Mouse (Mus musculus): ENCODE measurements at regions not wholly inside any gene's neighbourhood (a gene's known extent, or its start where the extent isn't known, plus 50 kb on each side); places are given as distances from the start of the nearest gene placed in this dataset.

GRCm38 (mm10) chr13:59956441-59956840 lies 133.5 kb upstream of the Tut7 start:
- DNase-seq = no peak

- DNase-seq = no peak
Observed at GRCm38 (mm10) chr13:59952809-59953208, 129.9 kb upstream of the Tut7 start.

DNA sequence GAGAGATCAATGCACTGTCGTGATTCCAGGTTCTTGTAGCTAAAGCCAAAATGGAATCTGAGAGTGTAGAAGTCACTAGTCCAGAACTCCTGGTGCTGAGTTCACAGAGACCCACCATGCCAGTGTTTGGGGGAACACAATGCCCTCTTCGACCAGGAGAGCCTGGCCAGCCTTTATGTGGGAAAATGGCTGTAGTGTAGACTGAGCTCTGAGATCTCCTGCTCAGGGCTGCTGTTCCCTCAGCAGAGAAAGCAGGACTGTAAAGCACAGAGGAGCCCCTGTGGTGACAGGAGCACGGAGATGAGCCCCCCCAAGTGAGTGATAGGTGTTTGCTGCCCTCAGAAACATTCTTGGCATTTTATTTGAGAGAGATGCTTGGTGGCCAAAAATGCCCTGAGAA lies 129.2 kb upstream of the Tut7 start:
- no peak for DNase-seq

GRCm38 (mm10) chr13:59950281-59950680 lies 127.3 kb upstream of the Tut7 start:
- no peak for DNase-seq

- DNase-seq = no peak
Observed at GRCm38 (mm10) chr13:59949471-59949870, 126.5 kb upstream of the Tut7 start.

GRCm38 (mm10) chr13:59948496-59949138 lies 125.7 kb upstream of the Tut7 start:
- DNase-seq = peak in 1 of 2 experiments; percentile 19

DNA sequence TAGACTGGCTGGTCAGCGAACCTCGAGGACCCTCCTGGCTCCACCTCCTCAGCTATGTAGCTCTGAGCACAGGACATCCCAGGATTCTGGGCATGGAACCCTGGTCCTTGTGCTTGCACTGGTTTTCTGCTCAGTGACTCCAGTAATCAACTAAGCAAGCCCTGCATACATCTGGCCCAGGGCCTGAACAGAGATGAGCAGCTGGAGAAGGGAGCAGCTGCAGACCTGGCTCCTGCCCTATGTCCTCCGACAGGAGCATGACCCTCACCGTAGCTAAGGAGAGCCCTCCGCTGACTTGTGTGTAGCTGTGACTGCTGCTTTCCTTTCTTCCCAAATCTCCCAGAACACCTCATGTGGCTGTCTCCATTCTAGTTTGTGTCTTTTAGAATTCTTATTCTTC lies 124.5 kb upstream of the Tut7 start:
- peak in 1 of 2 experiments; percentile 15 for DNase-seq

DNA sequence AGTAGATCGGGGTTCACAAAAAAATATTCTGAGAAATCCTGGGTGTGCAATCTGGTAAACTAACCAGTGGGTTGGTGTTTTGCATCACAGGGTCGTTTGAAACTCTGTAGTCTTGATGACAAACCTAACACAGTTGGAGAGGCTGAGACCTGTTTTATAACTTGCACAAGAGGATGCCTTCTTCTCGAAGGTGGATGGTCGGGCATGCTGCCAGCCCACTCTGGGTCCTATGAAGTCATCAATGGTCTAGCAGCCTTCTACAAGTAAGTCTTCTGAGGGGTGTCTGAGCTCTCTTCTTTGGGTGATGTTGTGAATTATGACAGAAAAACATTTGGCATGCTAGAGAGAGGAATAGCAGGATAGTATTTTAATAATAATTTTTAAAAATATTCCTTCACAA lies 123.6 kb upstream of the Tut7 start:
- DNase-seq = peak; percentile 27 to 30

DNA sequence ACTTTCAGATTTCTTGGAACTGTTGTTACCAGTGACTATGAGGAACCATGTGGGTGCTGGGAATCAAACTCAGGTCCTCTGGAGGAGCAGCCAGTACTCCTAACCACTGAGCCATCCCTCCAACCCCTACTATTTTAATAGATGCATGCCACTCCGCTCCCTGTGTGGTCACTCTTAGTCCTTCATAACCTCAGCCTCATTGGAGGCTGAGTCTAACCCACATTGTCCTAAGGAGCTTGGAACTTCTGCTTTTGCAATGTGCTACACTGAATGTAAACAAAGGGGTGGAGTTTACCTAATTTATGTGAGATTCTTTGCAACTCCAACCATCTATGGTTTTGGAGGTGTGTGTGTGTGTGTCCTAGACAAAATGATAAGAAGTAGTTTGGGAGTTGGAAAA lies 122.7 kb upstream of the Tut7 start:
- DNase-seq = no peak

GRCm38 (mm10) chr13:59943602-59944140 lies 120.7 kb upstream of the Tut7 start:
- DNase-seq = no peak

GRCm38 (mm10) chr13:59943020-59943419 lies 120.1 kb upstream of the Tut7 start:
- no peak for DNase-seq

DNA sequence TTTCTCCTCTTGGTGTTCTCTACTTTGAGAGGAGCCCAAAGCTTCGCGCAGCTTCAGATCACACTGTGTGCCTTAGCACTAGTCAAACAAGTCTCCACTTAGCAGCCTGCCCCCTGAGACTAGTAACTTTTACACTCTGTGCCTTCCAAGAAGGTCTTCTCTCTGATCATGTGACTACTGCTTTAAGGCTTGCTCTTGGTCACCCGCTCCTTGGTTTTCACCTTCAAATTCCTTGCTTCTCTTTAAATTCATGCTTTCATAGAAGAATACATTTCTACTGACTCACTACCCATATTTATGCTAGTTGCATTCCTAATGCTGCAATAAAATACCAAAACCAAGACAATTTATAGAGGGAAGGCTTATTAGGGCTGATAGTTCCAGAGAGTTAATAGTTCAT lies 118.6 kb upstream of the Tut7 start:
- DNase-seq = no peak

- DNase-seq = no peak
Observed at GRCm38 (mm10) chr13:59940414-59941205, 117.7 kb upstream of the Tut7 start.

GRCm38 (mm10) chr13:59939886-59940285 lies 116.9 kb upstream of the Tut7 start:
- DNase-seq = no peak

GRCm38 (mm10) chr13:59937147-59937546 lies 114.2 kb upstream of the Tut7 start:
- peak; percentile 41 to 43 for DNase-seq

DNA sequence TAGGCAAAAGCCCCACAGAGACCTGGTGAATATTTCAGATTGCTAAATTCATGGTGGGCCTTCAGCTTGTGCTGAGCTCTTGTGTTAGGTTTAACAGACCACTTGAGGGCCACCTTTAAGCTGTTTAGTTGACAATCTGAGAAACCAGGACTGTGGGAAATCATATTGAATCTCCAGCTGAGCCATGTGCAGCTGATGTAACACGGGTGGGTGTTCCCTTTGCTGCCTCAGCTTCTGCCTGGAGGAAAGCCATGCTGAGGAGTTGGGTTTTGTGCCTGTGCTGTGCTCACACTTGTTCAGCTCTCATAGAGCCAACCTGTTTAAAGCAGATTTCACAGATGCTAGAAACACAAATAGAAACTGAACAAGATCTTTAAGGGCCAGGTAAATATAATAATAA lies 111.6 kb upstream of the Tut7 start:
- DNase-seq = no peak

- no peak for DNase-seq
Observed at GRCm38 (mm10) chr13:59934093-59934492, 111.1 kb upstream of the Tut7 start.

GRCm38 (mm10) chr13:59927379-59928111 lies 104.6 kb upstream of the Tut7 start:
- peak; percentile 80 to 87 for DNase-seq

DNA sequence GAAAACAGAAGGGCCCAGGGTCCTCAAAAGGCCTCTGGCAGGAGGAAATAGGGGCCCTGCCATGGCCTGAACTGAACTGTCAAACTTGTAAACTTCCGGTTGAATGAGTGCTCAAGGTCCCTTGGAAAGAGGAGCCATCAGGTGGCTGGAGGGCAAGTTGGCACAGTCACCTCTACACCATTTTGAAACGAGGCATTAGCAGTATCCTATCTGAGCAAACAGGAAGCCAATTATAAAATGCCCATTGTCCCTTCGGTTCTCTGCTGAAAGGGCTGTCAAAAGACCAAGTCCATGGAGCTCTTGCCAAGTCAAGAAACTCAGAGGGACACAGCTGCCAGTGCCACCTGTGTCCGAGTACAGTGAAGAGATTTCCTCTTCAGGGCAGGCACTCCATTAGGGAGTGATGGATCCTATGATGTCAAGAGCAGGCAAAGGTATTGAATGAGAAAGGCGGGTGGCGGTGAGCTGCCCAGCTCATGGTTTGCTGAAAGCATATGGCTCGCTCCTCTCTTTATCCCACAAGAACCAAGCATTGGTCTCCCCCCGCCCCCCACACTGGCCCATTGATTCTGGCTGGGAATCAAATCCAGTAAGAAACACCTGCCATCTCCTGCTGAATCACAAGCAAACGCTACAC lies 103.0 kb upstream of the Tut7 start:
- peak; percentile 77 to 84 for DNase-seq

- no peak for DNase-seq
Observed at GRCm38 (mm10) chr13:59917185-59917584, 94.2 kb upstream of the Tut7 start.

DNA sequence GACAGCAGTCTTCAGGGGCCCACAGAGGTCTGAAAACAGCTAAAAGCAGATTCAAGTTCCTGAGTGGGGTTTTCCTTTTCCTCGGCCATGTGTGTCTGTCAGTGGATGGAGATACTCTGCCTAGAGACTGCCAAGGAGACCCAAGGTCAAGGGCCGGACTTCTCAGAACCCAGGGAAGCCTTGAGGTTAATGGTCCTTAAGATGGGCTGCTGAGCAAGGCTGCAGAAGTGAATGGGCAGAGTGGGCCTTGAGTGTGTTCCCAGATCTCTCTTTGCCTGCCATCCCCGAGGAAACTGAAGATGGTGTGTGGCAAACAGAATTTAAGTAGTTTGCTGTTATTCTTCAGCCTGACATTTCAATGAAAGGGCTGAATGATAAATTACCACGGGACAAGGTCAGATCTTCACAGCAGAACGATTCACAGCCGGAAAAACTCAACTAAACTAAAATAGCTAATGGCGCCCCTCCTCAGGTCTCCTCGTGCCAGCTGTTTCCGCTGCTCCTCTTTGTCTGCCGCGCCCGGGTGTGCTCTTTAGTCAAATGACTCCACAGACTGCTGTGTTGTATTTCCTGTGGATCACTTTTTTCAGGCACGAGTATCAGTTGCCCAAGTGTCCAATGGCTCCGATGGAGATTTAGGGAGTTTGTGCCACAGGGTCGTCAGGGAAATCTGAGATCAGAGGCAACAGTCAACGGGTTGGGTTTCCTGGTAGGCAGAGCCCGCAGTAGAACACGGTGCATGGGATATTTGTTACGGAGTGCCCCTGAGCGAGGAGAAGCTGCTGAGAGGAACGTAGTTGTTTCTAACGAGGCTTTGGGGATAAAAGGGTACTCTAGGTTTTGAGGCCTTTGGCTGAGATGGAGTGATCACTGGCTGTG lies 93.5 kb upstream of the Tut7 start:
- no peak for DNase-seq

DNA sequence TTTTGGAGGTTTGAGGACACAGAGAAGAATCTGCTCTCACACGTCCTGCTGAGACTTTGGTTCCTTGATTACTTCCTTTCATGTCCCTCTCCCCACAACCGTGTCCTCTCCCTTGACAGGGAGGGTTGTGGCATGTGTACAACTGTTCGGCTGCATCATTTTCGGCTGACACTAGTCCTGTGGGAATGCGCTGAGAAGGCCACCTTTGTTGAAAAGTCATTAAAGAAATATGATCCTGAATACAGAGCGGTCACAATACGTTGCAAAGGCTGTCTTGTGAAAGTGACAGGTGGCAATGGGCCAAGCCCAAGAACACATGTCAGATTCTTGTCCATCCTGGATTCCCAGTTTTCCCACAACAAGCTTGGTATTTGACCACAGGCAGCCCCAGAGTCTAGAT lies 92.8 kb upstream of the Tut7 start:
- no peak for DNase-seq
